Comparison of ENCODE assay signal across 10 mouse cellular contexts in the genomic region with DNA sequence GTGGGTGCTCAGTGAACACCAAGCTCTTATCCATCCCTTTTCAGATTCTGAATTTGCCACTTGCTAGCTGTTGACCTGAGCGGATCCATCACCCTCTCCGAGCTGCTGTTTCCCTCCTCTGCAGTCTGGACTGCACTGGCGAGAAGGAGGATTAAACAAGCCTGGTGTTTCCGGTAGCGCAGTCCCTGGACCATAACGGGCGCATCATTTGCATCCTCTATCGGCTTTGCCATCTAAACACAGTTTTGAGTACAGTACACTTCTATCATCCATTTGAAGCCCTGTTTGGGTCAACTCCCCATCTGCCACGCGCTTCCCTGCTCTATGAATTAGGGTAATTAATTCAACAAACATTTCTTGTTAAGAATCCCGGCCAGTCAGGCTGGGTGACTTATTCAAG. TPM values are rescaled to one million over a fixed set of nuclear protein-coding genes. Genes with fewer than 3 reads are reported as not detected.
DNase-seq lines count a peak whose midpoint lies in the region; ATAC-seq and TF ChIP-seq lines count a peak whose summit lies in the region.
"Had no signal": no experiment of that assay in that cellular context is flagged by ENCODE, and none has a peak within 500 bp of the region (broad histone marks: within the 10 kb centered on the region; RNA-seq: fewer than 3 reads in every experiment).

No protein-coding gene starts in this region.

- DNase-seq in right cerebral cortex, adult 18-20 months, result peak; percentile 24
- DNase-seq in right cerebral cortex, postnatal 4 days, result no peak
- DNase-seq in limb, embryonic 14.5 days (ENCODE audit: low spot score), result no peak
- DNase-seq in spleen, postnatal 36 days (ENCODE audit: low spot score in 2 of 2), result no peak
- DNase-seq in lung, adult 18-20 months, result no peak
- no peak for DNase-seq in urinary bladder, postnatal 25 days (ENCODE audit: low spot score)
- DNase-seq: kidney, adult 8-10 months; thymus, adult 18-20 months had no signal

- no peak for TF ChIP-seq POLR2A in limb, embryonic 14.5 days (IDR thresholded peaks at IDR 0.05; ENCODE audit: borderline replicate concordance, extremely low read depth, insufficient read depth, insufficient read length)

- peaks cover 86% of the 10 kb centered on the region for H3K27me3 ChIP-seq in forebrain, embryonic 12.5 days
- peaks cover 65% of the 10 kb centered on the region for H3K27me3 ChIP-seq in limb, embryonic 14.5 days (ENCODE audit: control insufficient read depth, insufficient read depth, low read length)

- H3K9ac ChIP-seq in forebrain, embryonic 12.5 days, result no peak overlapping the region
- no peak overlapping the region for H3K9ac ChIP-seq in limb, embryonic 14.5 days (ENCODE audit: low read depth, low read length, severe bottlenecking)

- H3K4me2 ChIP-seq in forebrain, embryonic 12.5 days, result peak overlapping the region; percentile 59
- peak overlapping the region; percentile 45 for H3K4me2 ChIP-seq in limb, embryonic 14.5 days (replicated peaks; ENCODE audit: low read depth, low read length, severe bottlenecking)

- H3K4me3 ChIP-seq in forebrain, embryonic 12.5 days (replicated peaks), result no peak overlapping the region; the same call in 1 of the 2 replicates
- peak overlapping the region; percentile 27 for H3K4me3 ChIP-seq in limb, embryonic 14.5 days (replicated peaks; ENCODE audit: low read length)

- no peak for ATAC-seq in forebrain, embryonic 12.5 days (ENCODE audit: low FRiP score)
- no peak for ATAC-seq in limb, embryonic 14.5 days (ENCODE audit: low FRiP score, low read depth)

- 0 out of 2 replicates have a peak, but pooled peaks cover 2% of the 10 kb centered on the region for H3K9me3 ChIP-seq in forebrain, embryonic 12.5 days
- H3K9me3 ChIP-seq in limb, embryonic 14.5 days (ENCODE audit: control insufficient read depth, low read length), result no peaks in the 10 kb centered on the region

- H3K27ac ChIP-seq in forebrain, embryonic 12.5 days, result no peak overlapping the region
- H3K27ac ChIP-seq in limb, embryonic 14.5 days (replicated peaks; ENCODE audit: low read depth, low read length), result no peak overlapping the region

- peaks cover 29% of the 10 kb centered on the region for H3K4me1 ChIP-seq in forebrain, embryonic 12.5 days
- peaks cover 18% of the 10 kb centered on the region for H3K4me1 ChIP-seq in limb, embryonic 14.5 days (ENCODE audit: control insufficient read depth, insufficient read depth, low read length)

- no peaks in the 10 kb centered on the region for H3K36me3 ChIP-seq in forebrain, embryonic 12.5 days (replicated peaks)
- H3K36me3 ChIP-seq in limb, embryonic 14.5 days (ENCODE audit: control insufficient read depth, insufficient read depth, low read length), result no peaks in the 10 kb centered on the region

- 3% methylated on average over 11 of the region's 11 CpGs for WGBS in forebrain, embryonic 12.5 days
- 4% methylated on average over 11 of the region's 11 CpGs for WGBS in limb, embryonic 14.5 days

RNA-seq across cellular contexts. Expression of a gene that starts 0.6 kb away (rescaled TPM):
- polyA plus RNA-seq in forebrain, embryonic 12.5 days (2016; fragmentation: Nextera tagmentation; extraction: Ambion mirVana), result 0.12 and 0.18 TPM in 2 replicates
- polyA plus RNA-seq in limb, embryonic 14.5 days (2012; rRNA removed), result 6.8 and 11.2 TPM in 2 replicates
- polyA plus RNA-seq in limb, embryonic 14.5 days (2014; fragmentation: Nextera tagmentation; extraction: Ambion mirVana), result 2.7 and 3.2 TPM in 2 replicates
- polyA plus RNA-seq: liver, embryonic 16.5 days had no signal

RNA-seq across cellular contexts. Expression of a gene that starts 12.2 kb away (rescaled TPM):
- not detected in 2 replicates for polyA plus RNA-seq in forebrain, embryonic 12.5 days (2016; fragmentation: Nextera tagmentation; extraction: Ambion mirVana)
- polyA plus RNA-seq in limb, embryonic 14.5 days (2012; rRNA removed), result 0.08 TPM in 1 of 2 replicates, not detected in the other
- polyA plus RNA-seq in limb, embryonic 14.5 days (2014; fragmentation: Nextera tagmentation; extraction: Ambion mirVana), result 0.33 and 0.77 TPM in 2 replicates
- polyA plus RNA-seq: liver, embryonic 16.5 days had no signal

RNA-seq across cellular contexts. Expression of a gene that starts 20.1 kb away (rescaled TPM):
- not detected in 2 replicates for polyA plus RNA-seq in forebrain, embryonic 12.5 days (2016; fragmentation: Nextera tagmentation; extraction: Ambion mirVana)
- 0.30 and 0.32 TPM in 2 replicates for polyA plus RNA-seq in limb, embryonic 14.5 days (2012; rRNA removed)
- polyA plus RNA-seq in limb, embryonic 14.5 days (2014; fragmentation: Nextera tagmentation; extraction: Ambion mirVana), result not detected in 2 replicates
- polyA plus RNA-seq: liver, embryonic 16.5 days had no signal

RNA-seq across cellular contexts. Expression of a gene that starts 29.6 kb away (rescaled TPM):
- not detected in 2 replicates for polyA plus RNA-seq in forebrain, embryonic 12.5 days (2016; fragmentation: Nextera tagmentation; extraction: Ambion mirVana)
- not detected in 2 replicates for polyA plus RNA-seq in limb, embryonic 14.5 days (2012; rRNA removed)
- polyA plus RNA-seq in limb, embryonic 14.5 days (2014; fragmentation: Nextera tagmentation; extraction: Ambion mirVana), result not detected in 2 replicates
- polyA plus RNA-seq: liver, embryonic 16.5 days had no signal

RNA-seq across cellular contexts. Expression of a gene that starts 51.1 kb away (rescaled TPM):
- polyA plus RNA-seq in forebrain, embryonic 12.5 days (2016; fragmentation: Nextera tagmentation; extraction: Ambion mirVana), result not detected in 2 replicates
- polyA plus RNA-seq in limb, embryonic 14.5 days (2012; rRNA removed), result not detected in 2 replicates
- polyA plus RNA-seq in limb, embryonic 14.5 days (2014; fragmentation: Nextera tagmentation; extraction: Ambion mirVana), result not detected in 2 replicates
